Mouse (Mus musculus): ENCODE data around the gene Amhr2.

DNA sequence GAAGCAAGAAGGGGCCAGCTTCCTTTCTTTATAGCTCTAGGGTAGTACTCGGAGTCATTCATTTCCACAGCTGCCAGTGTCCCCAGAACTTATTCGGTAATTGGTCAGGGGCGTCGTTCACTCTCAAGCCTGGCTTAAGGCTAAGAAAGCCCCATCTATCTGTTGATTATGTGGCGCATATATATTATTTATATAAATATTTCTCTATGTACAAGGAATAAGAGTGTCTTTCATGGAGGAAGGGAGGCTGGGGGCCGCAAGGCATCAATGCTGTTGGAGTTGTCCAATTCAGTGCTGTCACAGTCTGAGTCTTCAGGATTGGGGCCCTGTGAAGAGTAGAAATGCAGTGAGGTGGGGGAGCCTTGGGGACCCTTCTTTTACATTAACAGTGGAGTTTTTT, 54.7 kb downstream of the Amhr2 start:
- TF ChIP-seq GATA1 (IDR thresholded peaks at IDR 0.05; ENCODE audit: low read length) (no peak), TAL1 (IDR thresholded peaks at IDR 0.05; ENCODE audit: low read length) (no peak)
